Mouse (Mus musculus): ENCODE measurements at regions not wholly inside any gene's neighbourhood (a gene's known extent, or its start where the extent isn't known, plus 50 kb on each side); places are given as distances from the start of the nearest gene placed in this dataset.

DNA sequence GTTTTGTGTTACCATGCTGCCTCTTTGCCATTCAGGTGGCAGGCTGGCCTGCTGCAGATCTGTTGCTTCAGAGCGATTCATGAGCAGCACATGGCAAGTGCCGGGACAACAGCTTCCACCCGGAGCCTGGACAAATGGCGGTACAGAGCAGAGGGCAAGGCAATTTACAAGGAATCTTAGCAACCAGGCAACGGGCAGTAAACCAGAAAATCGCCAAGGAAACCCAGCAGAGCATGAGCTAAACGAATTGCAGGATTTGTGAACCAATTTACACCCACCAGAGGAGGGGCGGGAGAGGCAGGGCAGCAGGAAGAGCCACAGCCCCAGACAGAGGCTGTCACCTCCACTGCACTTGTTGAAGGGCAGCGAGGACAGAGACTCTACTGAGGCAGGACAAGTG is 60.5 kb upstream of the Loxl4 start:
- in situ Hi-C loops (cut with MseI, MboI) = loop anchor here in 1 of 2 experiments (25.0 kb wide), 1 partner anchor 361 kb away; no protein-coding TSS in a partner anchor

DNA sequence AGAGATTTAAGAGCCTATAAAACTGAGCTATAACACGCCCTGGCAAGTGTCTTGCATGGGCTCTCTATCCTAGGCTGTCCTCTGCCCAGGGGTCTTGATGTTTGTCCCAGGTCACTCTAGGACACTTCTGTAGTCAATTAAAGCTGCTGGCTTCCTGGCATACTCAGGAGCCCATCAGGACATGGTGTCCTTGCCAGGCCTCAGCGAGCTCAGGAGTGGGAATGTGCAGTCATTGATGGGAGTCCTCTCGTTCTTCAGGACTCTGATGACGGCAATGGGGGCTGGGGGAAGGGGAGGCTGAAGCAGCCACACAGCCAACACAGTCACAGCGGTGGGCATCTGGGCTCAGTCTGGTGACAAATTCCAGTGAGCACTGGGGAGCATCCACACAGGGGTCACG is 57.3 kb upstream of the Loxl4 start:
- in situ Hi-C loops (cut with MseI, MboI) = loop anchor here in 1 of 2 experiments (25.0 kb wide), 1 partner anchor 358 kb away; no protein-coding TSS in a partner anchor

DNA sequence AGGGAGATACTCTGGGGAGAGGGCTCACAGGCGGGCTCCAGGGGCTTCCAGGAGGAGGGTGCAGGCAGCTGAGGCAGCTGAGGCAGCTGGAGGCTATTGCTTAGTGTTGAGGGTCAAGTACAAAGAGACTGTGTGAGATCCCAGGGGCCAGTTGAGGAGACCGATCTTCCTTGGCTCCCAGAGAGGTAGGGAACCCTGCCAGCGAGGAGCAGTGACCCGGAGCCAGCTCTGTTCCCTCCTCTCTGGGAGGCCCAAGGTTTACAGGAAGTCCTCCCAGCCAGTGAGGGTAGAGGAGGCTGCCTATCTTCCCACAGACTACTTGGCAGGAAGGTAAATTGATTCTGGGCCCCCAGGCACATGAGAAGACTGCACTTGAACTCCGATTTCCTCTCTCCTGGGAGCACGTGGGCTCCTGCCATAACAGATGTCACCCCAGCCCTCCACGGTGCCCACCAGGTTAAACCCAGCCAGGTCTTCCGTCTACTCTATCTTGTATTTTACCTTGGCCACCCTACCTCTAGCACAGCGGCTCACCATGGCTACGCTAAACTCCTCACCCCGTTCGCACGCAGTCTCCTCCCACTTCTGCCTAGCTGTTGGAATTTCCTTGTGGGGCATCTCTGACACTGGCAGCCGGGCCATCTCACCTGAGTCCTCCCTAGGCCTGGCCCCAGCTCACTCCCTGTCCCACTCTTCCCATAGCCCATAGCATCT is 55.9 kb upstream of the Loxl4 start:
- in situ Hi-C loops (cut with MseI, MboI) = loop anchor here in 1 of 2 experiments (25.0 kb wide), 1 partner anchor 356 kb away; no protein-coding TSS in a partner anchor

DNA sequence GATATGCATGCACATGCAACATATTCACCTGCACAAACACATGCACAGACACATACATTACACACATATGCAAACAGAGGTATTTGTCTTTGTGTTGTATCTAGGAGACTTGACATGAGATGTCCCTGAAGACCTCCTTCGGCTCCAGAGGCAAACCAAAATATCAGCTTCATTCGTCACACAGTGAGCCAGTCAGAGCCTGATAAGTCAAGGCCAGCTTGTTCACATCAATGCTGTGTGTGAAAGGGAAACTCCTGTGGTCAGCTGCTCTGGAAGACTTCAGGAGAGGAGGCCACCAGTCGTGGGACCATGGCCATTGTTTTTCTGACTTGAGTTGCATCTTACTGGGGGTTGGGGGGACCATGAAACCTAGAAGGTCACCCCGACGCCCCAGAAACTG is 54.3 kb upstream of the Loxl4 start:
- in situ Hi-C loops (cut with MseI, MboI) = loop anchor here in 1 of 2 experiments (25.0 kb wide), 1 partner anchor 355 kb away; no protein-coding TSS in a partner anchor
